Mouse (Mus musculus) bone marrow, adult 2 months (tissue): Measurements from ENCODE around the gene Cep128. TPM values are rescaled to one million over a fixed set of nuclear protein-coding genes. Genes with fewer than 3 reads are reported as not detected.

Experiments
- H3K27ac ChIP-seq: fragments of 200-500 bp; 2 replicates; pipeline ENCODE4 v1.5.1; 2012; ENCODE audit warnings: low read depth, mild to moderate bottlenecking, control low read depth, inconsistent platforms, low read length; ENCODE audit not compliant: control insufficient read depth, poor library complexity, insufficient read depth
- H3K4me1 ChIP-seq: fragments of 200-500 bp; 2 replicates; pipeline ENCODE4 v1.6.1; 2011; ENCODE audit warnings: low read length; ENCODE audit not compliant: control insufficient read depth, insufficient read depth
- H3K4me3 ChIP-seq: fragments of 200-500 bp; replicated peaks from 2 replicates; pipeline ENCODE3; 2011; ENCODE audit warnings: mild to moderate bottlenecking, low read depth, low read length, control low read depth; ENCODE audit not compliant: control insufficient read depth
- CTCF ChIP-seq: fragments of 200-500 bp; IDR thresholded peaks from 2 replicates; pipeline ENCODE4 v1.5.1; 2011; ENCODE audit warnings: low read length, control low read depth; ENCODE audit not compliant: control insufficient read depth, insufficient read depth
- POLR2A ChIP-seq: fragments of 200-500 bp; IDR thresholded peaks from 2 replicates; pipeline ENCODE4 v1.6.1; 2011; ENCODE audit warnings: low read depth, mild to moderate bottlenecking, control low read depth, low read length, borderline replicate concordance; ENCODE audit not compliant: control insufficient read depth
- WGBS: fragments of 180-500 bp; shearing (Covaris S2); methylation state at CpG from one replicate; pipeline ENCODE4 v1.1.7; 2018; 5-methylcytosine and 5-hydroxymethylcytosine counted together
- polyA plus RNA-seq: library from polyadenylated mRNA; stranded (reverse); fragments of >200 nt; gene quantifications from 2 replicates; pipeline ENCODE4 v1.2.4, GENCODE M21; 2011; ENCODE audit warnings: low replicate concordance; ENCODE audit not compliant: missing spikeins, insufficient read depth, insufficient read length

Gene Cep128
- polyA plus RNA-seq, 1 experiment, result 67.8 TPM

DNA sequence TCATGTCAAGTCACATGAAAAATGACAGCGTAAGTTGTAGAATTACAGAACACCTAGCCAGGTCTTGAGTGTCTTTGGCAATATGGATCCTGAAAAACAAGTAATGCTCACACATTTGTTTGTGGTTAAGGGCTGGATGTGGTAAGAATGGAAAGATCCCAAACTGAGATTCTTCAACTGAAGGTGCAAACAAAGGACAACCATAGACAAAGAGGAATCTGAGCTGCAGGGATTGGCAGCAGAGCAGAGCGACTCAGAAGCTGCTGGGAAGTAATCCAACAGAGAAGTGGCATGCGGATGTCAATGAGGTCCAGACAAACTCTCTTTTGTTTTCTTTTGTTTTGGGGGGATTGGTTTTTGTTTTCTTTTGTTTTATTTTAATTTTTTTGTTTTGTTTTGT is 121.4 kb downstream of the Cep128 start:
- Histone ChIP-seq H3K4me3 (no peak overlapping the region), H3K4me1 (no peaks in the 10 kb centered on the region), H3K27ac (no peak overlapping the region)
- WGBS, result 90% methylated on average over 3 of the region's 3 CpGs
- no peak for TF ChIP-seq CTCF
- TF ChIP-seq POLR2A, result no peak

DNA sequence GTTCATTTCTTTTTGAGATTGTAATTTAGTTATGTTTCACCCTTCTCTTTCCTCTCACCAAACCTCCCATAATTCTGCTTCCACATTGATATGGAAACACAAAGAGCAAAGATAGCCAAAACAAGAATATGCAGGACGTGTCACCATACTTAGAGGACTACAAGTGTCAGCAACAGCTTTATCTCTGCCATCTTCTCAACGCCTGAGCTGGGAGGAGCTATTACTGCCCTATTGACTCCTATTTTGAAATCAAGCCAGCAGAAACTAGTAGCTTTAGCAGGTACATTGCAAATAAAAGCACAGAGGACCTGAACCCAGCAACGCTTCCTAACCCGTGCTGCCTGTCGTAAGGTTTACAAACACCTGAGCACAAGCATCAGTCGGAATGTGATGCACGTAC is 127.9 kb downstream of the Cep128 start:
- no peak for TF ChIP-seq CTCF
- Histone ChIP-seq H3K4me1 (no peaks in the 10 kb centered on the region), H3K27ac (no peak overlapping the region), H3K4me3 (no peak overlapping the region)
- 82% methylated on average over 7 of the region's 7 CpGs for WGBS

DNA sequence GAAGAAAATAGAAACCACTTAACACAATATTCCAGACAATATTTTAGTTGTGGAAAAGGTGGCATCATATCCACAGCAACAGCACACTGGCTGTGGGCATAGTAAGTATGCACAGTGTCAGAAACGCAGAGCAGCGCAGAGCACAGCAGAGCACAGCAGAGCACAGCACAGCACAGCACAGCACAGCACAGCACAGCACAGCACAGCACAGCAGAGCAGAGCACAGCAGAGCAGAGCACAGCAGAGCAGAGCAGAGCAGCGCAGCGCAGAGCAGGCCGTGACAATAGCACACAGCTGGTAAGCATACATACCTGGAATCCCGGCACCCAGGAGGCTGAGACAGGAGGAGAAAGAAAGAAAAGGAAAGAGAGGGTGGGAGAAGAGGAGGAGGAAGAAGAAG is 129.4 kb downstream of the Cep128 start:
- Histone ChIP-seq H3K4me3 (no peak overlapping the region), H3K27ac (no peak overlapping the region), H3K4me1 (no peaks in the 10 kb centered on the region)
- WGBS, result 92% methylated on average over 6 of the region's 6 CpGs
- TF ChIP-seq POLR2A (no peak), CTCF (no peak)

DNA sequence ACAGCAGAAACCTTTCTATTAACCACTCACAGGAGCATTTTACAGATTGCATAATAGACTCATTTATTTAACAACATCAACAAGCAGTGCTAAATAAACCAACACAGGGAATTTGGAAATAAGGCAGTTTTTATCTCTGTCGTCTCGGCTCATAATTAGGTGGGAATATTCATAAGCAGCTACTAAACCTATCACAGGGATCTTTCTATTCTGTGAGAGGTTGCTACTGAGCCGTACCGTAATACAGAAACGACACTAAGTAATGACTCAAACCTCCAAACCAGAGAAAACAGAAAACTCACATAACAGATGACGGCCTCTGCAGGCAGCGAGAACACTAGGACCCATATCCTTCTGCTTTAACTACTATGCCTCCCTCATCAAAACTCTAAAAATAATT is 163.6 kb downstream of the Cep128 start:
- WGBS, result 94% methylated on average over 7 of the region's 7 CpGs
- no peak overlapping the region for H3K4me3 ChIP-seq
- TF ChIP-seq CTCF, result no peak
- TF ChIP-seq POLR2A, result no peak
- no peaks in the 10 kb centered on the region; the same call in 1 of the 2 replicates for H3K4me1 ChIP-seq
- no peak overlapping the region for H3K27ac ChIP-seq

DNA sequence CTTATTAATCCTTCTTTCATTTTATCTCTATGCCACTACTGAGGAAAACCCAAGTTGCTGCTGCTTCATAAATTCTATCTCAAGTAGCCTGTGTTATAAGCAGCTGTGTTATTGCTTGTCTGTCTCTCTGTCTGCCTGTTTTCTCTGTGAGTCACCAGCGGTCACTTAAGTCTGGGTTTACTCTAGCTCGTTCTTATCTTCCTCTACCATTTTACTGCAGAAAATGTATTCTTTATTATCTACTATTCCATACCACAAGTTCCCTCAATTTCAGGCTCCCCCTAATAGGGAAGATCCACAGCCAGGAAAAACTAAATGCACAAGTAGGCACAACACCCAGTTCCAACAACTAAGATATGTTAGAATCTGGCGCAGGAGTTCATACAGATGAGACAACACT is 178.7 kb downstream of the Cep128 start:
- Histone ChIP-seq H3K4me1 (no peaks in the 10 kb centered on the region), H3K4me3 (no peak overlapping the region), H3K27ac (no peak overlapping the region)
- TF ChIP-seq POLR2A (no peak), CTCF (no peak)
- WGBS, result 74% methylated on average over 3 of the region's 3 CpGs

DNA sequence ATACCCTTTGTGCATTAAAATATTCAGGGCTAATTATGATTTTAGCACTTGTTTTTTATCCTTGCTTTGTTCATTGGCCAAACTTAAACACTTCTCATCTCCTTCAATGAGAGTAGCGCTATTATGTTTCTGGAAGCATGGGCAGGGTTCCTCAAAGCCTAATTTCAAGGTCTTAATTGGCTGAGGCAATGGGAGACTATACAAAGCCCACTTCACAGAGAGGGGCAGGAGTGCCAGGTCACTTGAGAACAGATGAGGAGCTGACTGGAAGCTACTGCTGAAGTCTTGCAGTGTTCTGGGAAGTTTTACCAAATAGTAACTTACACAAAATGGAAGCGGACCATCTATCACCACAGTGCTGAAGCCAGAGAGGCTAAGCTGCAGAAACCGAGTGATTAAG is 179.9 kb downstream of the Cep128 start:
- no peak overlapping the region for H3K4me3 ChIP-seq
- WGBS, result 90% methylated on average over 3 of the region's 3 CpGs
- H3K27ac ChIP-seq, result no peak overlapping the region
- no peak for TF ChIP-seq POLR2A
- TF ChIP-seq CTCF, result no peak
- no peaks in the 10 kb centered on the region for H3K4me1 ChIP-seq

DNA sequence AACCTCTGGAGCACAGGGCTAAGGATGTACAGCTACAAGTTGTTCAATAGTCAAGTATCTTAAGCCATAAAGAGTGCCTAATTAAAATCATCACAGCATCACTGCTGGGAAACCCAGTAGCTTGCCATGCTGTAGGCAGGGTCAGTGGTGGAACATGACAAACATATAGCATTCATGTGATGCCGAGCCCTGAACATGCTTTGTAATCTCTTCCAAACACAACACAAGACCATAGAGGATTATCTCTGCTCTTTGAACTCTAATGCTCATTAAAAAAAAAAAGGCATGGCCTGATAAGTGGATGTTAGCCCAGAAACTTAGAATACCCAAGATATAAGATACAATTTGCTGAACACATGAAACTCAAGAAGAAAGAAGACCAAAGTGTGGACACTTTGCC is 181.7 kb downstream of the Cep128 start:
- Histone ChIP-seq H3K4me1 (no peaks in the 10 kb centered on the region), H3K4me3 (no peak overlapping the region)
- WGBS, result 74% methylated on average over 1 of the region's 1 CpGs

DNA sequence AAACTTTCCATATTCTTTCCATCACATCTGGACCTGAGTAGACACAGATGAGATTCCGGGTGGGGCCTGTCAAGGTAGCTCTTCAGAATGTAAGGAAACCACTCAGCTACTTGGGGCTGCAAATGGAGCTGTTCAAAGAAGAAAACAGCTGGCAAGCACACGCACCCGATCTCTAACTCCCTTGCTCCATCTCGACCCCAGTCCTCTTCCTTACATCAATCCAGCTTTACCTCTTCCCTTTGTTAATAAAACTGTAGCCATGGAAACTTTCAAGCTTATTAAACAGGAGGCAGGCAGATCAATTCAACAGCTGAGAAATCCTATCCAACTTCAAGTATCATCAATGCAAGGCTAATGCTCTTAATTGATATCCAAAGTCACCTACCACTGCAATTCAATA is 195.1 kb downstream of the Cep128 start:
- Histone ChIP-seq H3K27ac (no peak overlapping the region), H3K4me3 (no peak overlapping the region), H3K4me1 (no peaks in the 10 kb centered on the region)
- no peak for TF ChIP-seq POLR2A
- WGBS, result 89% methylated on average over 4 of the region's 4 CpGs

More for the DNA sequence above, 181.7 kb downstream of the Cep128 start:
- H3K27ac ChIP-seq, result no peak overlapping the region
- TF ChIP-seq POLR2A, result no peak
- TF ChIP-seq CTCF, result no peak

DNA sequence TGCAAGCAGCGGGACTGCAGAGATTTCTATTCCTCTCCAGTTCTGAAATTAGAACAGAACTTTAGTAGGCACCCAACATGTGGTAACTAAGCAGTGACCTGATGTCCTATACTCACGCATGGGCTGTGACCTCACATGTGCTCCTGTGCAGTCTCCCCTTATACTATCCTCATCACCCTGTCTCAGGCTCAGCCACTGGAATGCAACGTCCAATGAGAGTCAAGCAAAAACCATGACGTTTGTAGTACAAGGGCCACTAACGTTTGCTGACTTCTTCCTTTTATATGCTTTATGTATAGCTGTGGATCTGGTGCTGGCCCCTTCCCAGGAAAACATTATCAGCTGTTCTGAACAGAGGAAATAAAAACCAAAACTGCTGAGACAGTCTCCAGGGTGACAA is 198.6 kb downstream of the Cep128 start:
- TF ChIP-seq CTCF (no peak), POLR2A (no peak)
- peaks cover 1% of the 10 kb centered on the region; the same call in 1 of the 2 replicates for H3K4me1 ChIP-seq
- H3K4me3 ChIP-seq, result no peak overlapping the region
- H3K27ac ChIP-seq, result no peak overlapping the region
- 73% methylated on average over 5 of the region's 5 CpGs for WGBS

DNA sequence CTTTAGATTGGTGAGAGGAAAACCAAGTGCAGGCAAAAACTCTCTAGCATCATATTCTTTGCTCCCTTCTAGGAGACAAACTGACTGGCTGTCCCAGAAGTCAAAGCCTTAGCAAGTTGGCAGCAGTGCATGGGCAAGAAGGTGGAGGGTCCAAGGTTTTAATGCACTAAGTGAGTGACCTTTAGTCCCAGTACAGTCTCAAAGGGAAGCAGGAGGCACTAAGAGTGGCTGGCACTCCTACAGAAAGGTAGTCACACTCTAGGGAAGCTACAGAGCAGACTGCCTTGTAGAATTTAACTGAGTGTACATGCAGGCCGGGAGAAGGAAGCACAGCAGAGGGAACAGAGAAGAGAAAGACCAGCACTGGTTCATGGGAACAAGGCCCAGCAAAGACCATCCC is 199.6 kb downstream of the Cep128 start:
- WGBS, result 94% methylated on average over 1 of the region's 1 CpGs
- no peak overlapping the region for H3K4me3 ChIP-seq
- H3K4me1 ChIP-seq, result peaks cover 1% of the 10 kb centered on the region; the same call in 1 of the 2 replicates
- TF ChIP-seq POLR2A (no peak), CTCF (no peak)
- H3K27ac ChIP-seq, result no peak overlapping the region
